Mouse (Mus musculus): ENCODE results near the gene Eya4. TPM values are rescaled to one million over a fixed set of nuclear protein-coding genes. Genes with fewer than 3 reads are reported as not detected.

The Eya4 gene
- total RNA-seq, 2 experiments from 2014 or later, result 25.6 to 27.9 TPM

- DNase-seq, result no peak
Observed at GRCm38 (mm10) chr10:23156866-23157625, 193.5 kb downstream of the Eya4 start.

GRCm38 (mm10) chr10:23150401-23150800 lies 200.2 kb downstream of the Eya4 start:
- DNase-seq, result no peak

DNA sequence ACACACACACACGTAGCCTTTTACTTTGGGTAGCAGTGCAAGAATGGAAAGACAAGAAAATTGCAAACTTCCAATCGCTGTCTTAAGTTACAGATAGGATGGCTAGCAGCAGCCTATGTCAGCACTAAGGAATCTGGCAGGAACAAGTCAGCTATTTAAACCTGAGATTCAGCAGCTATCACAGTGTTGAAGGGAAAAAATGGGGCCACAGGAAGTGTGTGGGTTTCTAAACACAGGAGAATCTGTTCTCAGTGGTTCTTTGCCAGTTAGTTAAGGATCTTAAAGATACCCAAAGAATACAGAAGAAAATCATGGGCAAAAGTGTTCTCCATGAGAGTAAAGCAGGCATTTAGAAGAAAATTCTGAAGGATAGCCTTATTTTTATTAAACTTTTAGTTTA lies 206.0 kb downstream of the Eya4 start:
- no peak for DNase-seq

- DNase-seq, result no peak
Observed at GRCm38 (mm10) chr10:23127947-23128346, 222.6 kb downstream of the Eya4 start.

DNA sequence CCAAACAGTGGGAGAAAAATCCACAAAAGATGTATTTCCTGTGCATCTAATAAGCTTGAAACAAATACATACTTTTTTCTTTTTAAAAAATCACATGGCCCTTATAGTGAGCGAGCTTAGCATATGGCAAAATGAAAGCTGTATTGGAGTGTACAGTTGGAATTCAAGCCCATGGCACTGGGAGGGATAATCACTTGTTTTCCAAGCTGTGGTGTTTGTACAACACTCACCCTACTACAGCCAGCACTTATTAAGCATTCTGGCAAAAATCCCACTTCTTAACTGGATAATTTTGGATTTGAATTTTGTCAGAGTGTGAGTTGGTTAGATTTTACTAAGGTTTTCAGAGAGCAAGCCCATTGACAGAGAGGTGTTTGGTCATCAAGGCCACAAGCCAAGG lies 223.4 kb downstream of the Eya4 start:
- DNase-seq, result no peak

GRCm38 (mm10) chr10:23126529-23126928 lies 224.1 kb downstream of the Eya4 start:
- DNase-seq, result no peak

GRCm38 (mm10) chr10:23120437-23120836 lies 230.1 kb downstream of the Eya4 start:
- DNase-seq, result no peak

- DNase-seq, result peak; percentile 28
Observed at GRCm38 (mm10) chr10:23116786-23117410, 233.7 kb downstream of the Eya4 start.

DNA sequence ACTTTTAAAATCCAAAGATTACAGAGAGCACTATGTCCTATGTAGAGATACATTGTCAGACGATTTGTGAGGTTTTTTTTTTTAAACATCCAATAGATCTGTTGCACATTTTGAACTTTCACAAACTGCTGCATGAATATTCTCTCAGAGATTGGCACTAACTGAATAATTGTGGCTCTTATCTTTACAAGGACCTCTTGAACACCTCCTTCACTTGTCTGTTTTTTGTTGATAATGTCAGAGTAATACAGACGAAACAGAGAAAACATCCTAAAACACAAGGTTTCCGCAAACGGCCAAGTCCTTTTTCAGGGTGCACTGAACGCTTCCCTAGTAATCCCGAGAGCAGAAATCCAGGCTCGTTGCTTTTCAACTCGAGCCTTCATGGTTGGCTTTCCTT lies 234.5 kb downstream of the Eya4 start:
- no peak for DNase-seq

GRCm38 (mm10) chr10:23115321-23115720 lies 235.3 kb downstream of the Eya4 start:
- DNase-seq, result no peak

GRCm38 (mm10) chr10:23108122-23108521 lies 242.5 kb downstream of the Eya4 start:
- DNase-seq, result no peak

- DNase-seq, result no peak
Observed at GRCm38 (mm10) chr10:23092517-23092916, 258.1 kb downstream of the Eya4 start.

- no peak for DNase-seq
Observed at GRCm38 (mm10) chr10:23091552-23091951, 259.0 kb downstream of the Eya4 start.

- DNase-seq, result no peak
Observed at GRCm38 (mm10) chr10:23090323-23090722, 260.3 kb downstream of the Eya4 start.

- peak; percentile 40 for DNase-seq
Observed at GRCm38 (mm10) chr10:23089271-23089670, 261.3 kb downstream of the Eya4 start.

DNA sequence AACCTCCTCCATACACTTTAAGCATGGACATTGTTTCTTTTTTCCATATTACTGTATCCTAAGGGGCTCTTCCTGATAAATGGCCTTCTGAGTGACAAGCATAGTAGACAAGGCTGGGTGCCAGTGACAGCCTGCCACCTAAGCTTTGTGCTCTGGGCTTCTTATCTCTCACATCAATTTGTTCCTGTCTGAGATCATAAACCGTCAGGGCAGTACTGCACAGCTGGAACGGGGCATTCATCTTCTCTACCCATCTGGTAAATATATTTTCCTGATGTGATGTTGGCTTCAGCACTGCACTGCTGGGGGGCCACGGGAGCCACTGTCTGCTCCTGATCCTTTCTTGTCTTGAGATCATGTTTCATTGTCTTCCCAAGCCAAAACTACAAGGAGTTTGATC lies 261.8 kb downstream of the Eya4 start:
- no peak for DNase-seq

DNA sequence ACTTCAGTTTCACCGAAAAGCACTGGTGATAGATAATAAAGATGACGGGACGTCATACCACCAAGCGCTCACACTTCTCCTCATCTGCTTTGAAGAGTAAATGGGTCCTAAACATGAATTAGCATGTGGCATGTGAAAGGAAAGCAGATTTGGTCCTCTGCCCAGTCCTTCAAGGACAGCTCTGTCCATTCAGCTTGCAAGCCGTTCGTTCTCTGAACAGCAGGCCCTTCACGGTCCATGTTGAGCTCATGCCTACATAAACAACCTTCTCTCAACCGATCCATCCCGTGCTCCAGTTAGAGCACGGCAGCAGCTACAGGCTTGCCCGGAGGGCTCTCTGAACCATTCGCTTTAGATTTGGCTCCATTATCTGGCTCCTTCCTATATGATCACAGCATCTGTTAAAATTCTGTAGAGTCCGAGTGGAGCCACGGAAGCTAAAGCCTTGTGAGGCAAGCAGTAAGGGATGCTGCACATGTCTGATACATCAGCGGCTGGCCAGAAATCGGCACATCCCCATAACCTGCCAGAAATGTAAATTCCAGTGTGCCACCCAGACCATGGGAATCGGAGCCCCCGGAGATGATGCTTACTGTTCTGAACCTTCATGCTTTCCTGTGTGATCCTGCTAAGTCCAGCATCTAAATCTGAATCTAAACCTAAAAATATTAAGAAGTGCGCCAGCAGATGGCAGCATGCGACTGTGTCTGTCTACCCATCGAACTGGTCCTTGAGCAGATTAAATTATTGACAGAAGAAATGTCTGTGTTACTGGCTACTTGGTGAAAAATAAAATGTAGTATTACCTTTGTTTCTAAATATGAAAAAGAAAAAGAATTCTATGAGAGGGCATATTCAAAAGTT lies 264.0 kb downstream of the Eya4 start:
- DNase-seq, result no peak

DNA sequence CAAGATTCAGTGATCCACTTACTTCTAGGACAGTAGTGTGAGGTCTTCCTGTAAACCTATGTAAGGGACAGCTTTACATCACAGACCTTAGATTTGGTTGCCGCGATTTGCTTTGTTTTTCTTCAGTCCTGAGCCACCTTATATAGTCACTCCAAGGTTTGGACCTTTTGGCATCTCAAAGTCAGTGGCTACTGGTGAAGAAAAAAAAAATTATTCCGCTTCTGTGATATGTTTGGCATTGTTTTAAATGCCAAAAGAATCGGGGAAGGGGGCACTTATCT lies 269.1 kb downstream of the Eya4 start:
- DNase-seq, result no peak

DNA sequence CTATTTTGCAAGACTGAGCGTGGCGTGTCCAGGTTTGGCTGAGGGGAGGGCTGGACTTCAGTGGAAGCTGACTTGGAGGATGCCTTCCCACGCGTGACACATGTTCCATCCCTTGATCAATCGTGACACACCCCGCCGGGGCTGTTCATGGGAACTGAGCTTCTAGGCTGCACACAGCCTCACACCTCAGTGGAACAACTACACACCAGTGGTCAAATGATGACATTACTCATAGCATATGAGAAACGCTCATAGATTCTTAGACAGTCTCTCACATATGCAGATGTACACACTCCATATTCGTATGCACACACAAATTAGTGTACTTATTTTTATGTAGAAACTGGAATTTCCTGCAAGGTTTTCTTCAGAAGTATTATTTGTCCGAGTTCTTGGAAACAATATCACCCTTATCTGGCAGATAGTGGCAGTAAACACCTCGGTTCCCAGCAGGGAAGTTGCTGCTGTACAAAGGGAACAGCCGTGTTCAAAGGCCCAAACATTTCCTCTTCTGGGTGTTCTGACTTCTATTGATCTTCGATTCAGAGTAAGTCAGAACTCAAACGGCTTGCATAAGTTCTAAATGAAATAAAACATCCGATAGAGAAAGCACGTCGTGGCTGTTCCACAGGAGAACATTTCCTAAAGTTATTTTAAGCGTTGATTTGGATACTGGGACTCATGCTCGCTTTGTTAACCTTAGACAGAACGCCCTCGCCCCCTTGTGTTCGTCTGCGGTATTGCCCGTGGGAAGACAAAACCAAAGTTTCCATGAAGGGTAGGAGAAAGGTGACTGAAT lies 269.6 kb downstream of the Eya4 start:
- DNase-seq, result peak; percentile 29

DNA sequence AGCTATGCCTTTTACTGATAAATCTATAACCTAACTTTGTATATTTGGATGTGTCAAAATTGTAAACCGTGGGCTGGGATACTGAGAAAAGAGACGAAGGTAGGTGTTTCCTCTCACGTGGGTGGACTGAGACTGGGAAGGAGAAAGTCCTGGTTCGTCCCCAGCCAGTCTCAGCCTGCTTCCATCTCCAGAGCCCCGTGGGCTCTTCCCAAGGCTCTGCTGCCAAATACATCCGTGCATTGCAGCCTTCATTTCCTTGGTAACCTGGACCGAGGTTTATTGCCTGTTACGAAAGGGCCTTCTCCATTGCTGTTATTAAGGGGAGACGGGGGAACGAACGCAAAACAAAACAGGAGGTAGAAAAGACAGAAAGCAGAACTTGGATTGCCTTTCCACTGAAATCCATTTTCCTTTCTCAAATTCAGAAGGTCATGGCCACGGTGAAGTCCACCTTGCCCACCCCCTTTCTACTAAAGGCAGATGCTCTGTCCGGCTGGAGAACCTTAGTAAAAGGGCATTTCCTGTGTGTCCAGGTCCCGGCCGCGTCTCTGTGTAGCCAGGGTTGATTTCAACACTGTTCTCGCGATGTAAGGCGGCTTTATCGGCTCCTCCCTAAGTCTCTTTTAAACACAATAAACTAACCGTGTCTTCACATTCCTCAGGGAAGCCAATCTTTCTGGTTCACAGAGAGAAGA lies 273.7 kb downstream of the Eya4 start:
- no peak for DNase-seq

GRCm38 (mm10) chr10:23073431-23073830 lies 277.2 kb downstream of the Eya4 start:
- DNase-seq, result no peak

DNA sequence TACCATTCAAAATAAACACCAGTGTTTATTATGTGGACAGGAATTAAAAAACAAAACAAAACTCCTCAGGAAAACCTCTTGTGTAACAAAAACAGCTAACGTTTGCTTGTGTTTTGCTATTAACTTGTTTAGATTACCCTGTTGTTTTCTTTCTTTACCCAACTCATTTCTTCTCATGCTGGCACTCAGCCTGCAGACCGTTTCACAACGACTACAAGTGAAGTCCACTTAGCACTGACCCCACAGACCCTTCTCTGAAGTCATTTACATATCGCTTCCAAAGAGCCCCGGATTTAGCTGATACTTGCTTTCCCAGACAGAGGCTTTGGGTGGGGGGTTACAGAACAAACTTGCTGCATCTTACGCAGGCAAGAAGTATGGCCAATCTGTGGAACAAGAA lies 286.9 kb downstream of the Eya4 start:
- DNase-seq, result no peak

Measured in gastrocnemius, postnatal 25 days (tissue).